Mouse (Mus musculus) embryonic facial prominence, embryonic 13.5 days (tissue): ENCODE results near the gene Rad9a. TPM values are rescaled to one million over a fixed set of nuclear protein-coding genes. Genes with fewer than 3 reads are reported as not detected.

Experiments used
- ATAC-seq: fragments of 200-750 bp; cut with Nextera tagmentation; 2 replicates; pipeline ENCODE4 v1.8.0; 2017; ENCODE audit warnings: low read depth; ENCODE audit not compliant: insufficient number of reproducible peaks, insufficient read depth, low FRiP score, low TSS enrichment
- H3K27ac ChIP-seq: fragments of 300-500 bp; sonication (generic); 2 replicates; pipeline ENCODE4 v1.5.1; 2015; ENCODE audit warnings: moderate library complexity, mild to moderate bottlenecking, inconsistent platforms
- H3K27me3 ChIP-seq: fragments of 300-500 bp; sonication (generic); 2 replicates; pipeline ENCODE4 v1.6.1; 2015; ENCODE audit warnings: mild to moderate bottlenecking, inconsistent platforms
- H3K36me3 ChIP-seq: fragments of 300-500 bp; sonication (generic); 2 replicates; pipeline ENCODE4 v1.6.1; 2015; ENCODE audit warnings: mild to moderate bottlenecking, inconsistent platforms
- H3K4me1 ChIP-seq: fragments of 300-500 bp; sonication (generic); 2 replicates; pipeline ENCODE4 v1.6.1; 2015; ENCODE audit warnings: inconsistent platforms
- H3K4me2 ChIP-seq: fragments of 300-500 bp; sonication (generic); 2 replicates; pipeline ENCODE4 v1.6.1; 2015; ENCODE audit warnings: moderate library complexity, mild to moderate bottlenecking, inconsistent platforms
- H3K4me3 ChIP-seq: fragments of 300-500 bp; sonication (generic); 2 replicates; pipeline ENCODE4 v1.5.1; 2015; ENCODE audit warnings: mild to moderate bottlenecking, inconsistent platforms
- H3K9ac ChIP-seq: fragments of 300-500 bp; sonication (generic); 2 replicates; pipeline ENCODE4 v1.6.1; 2015; ENCODE audit warnings: mild to moderate bottlenecking, inconsistent platforms
- H3K9me3 ChIP-seq: fragments of 300-500 bp; sonication (generic); 2 replicates; pipeline ENCODE4 v1.6.1; 2016; ENCODE audit warnings: inconsistent platforms
- WGBS: fragments of 180-500 bp; shearing (Covaris S2); methylation state at CpG from one replicate; pipeline ENCODE4 v1.1.7; 2015; ENCODE audit warnings: mixed read lengths; 5-methylcytosine and 5-hydroxymethylcytosine counted together
- microRNA-seq: library from miRNA; unstranded; fragments of <30 nt; microRNA quantifications from one replicate; pipeline ENCODE4, GENCODE M21; 2016
- polyA plus RNA-seq: library from polyadenylated mRNA; unstranded; fragments of >200 nt; fragmentation: Nextera tagmentation; extraction: Ambion mirVana; gene quantifications from 2 replicates; pipeline ENCODE4 v1.2.1, GENCODE M21; 2015

Rad9a gene
- polyA plus RNA-seq, 1 experiment from 2014 or later = 37.3 TPM

- WGBS = 93% methylated on average over 17 of the region's 17 CpGs
- Histone ChIP-seq H3K4me2 (peak overlapping the region; percentile 89), H3K4me3 (peak overlapping the region; percentile 87; the same call in 1 of the 2 replicates), H3K9me3 (no peaks in the 10 kb centered on the region), H3K27ac (no peak overlapping the region), H3K4me1 (peaks cover 24% of the 10 kb centered on the region), H3K36me3 (peaks cover 45% of the 10 kb centered on the region), H3K27me3 (no peaks in the 10 kb centered on the region), H3K9ac (peak overlapping the region; percentile 36; the same call in 1 of the 2 replicates)
- no peak for ATAC-seq
Measured at GRCm38 (mm10) chr19:4149764-4150461, 51.5 kb downstream of the Rad9a start.

- Histone ChIP-seq H3K27me3 (no peaks in the 10 kb centered on the region), H3K27ac (no peak overlapping the region), H3K4me2 (peak overlapping the region; percentile 89), H3K9ac (peak overlapping the region; percentile 89), H3K4me1 (peaks cover 24% of the 10 kb centered on the region), H3K4me3 (peak overlapping the region; percentile 87), H3K36me3 (peaks cover 45% of the 10 kb centered on the region), H3K9me3 (no peaks in the 10 kb centered on the region)
- WGBS = 87% methylated on average over 11 of the region's 11 CpGs
- no peak for ATAC-seq
Measured at GRCm38 (mm10) chr19:4149283-4149682, 52.2 kb downstream of the Rad9a start.

GRCm38 (mm10) chr19:4148819-4149218 lies 52.6 kb downstream of the Rad9a start:
- H3K36me3 ChIP-seq = peaks cover 43% of the 10 kb centered on the region

GRCm38 (mm10) chr19:4148491-4148806 lies 53.0 kb downstream of the Rad9a start, which contains the start of gene Coro1b:
Gene Coro1b, plus strand, starts transcription at chr19:4148619.
- no peaks in the 10 kb centered on the region for H3K27me3 ChIP-seq
- peaks cover 24% of the 10 kb centered on the region for H3K4me1 ChIP-seq
- H3K27ac ChIP-seq = peak within 1 kb of the TSS; percentile 72
- H3K4me2 ChIP-seq = peak within 1 kb of the TSS; percentile 89
- ATAC-seq = peak; percentile 92
- H3K9me3 ChIP-seq = no peaks in the 10 kb centered on the region
- under 1% methylated on average over 29 of the region's 33 CpGs for WGBS
- H3K36me3 ChIP-seq = peaks cover 39% of the 10 kb centered on the region
- peak within 1 kb of the TSS; percentile 89 for H3K9ac ChIP-seq
- H3K4me3 ChIP-seq = peak within 1 kb of the TSS; percentile 87

More at GRCm38 (mm10) chr19:4148819-4149218, 52.6 kb downstream of the Rad9a start:
- Histone ChIP-seq H3K9me3 (no peaks in the 10 kb centered on the region), H3K4me1 (peaks cover 24% of the 10 kb centered on the region), H3K4me3 (peak overlapping the region; percentile 87), H3K4me2 (peak overlapping the region; percentile 89), H3K27ac (peak overlapping the region; percentile 72), H3K27me3 (no peaks in the 10 kb centered on the region), H3K9ac (peak overlapping the region; percentile 89)
- 6% methylated on average over 6 of the region's 8 CpGs for WGBS
- no peak for ATAC-seq

- ATAC-seq = no peak
- Histone ChIP-seq H3K9me3 (no peaks in the 10 kb centered on the region), H3K36me3 (peaks cover 34% of the 10 kb centered on the region), H3K4me3 (peak overlapping the region; percentile 87), H3K4me1 (peaks cover 24% of the 10 kb centered on the region), H3K4me2 (peak overlapping the region; percentile 89), H3K9ac (peak overlapping the region; percentile 89), H3K27ac (no peak overlapping the region; the same call in 1 of the 2 replicates), H3K27me3 (no peaks in the 10 kb centered on the region)
- 35% methylated on average over 9 of the region's 9 CpGs for WGBS
Measured at GRCm38 (mm10) chr19:4147782-4148490, 53.5 kb downstream of the Rad9a start.

- WGBS = 43% methylated on average over 3 of the region's 3 CpGs
- Histone ChIP-seq H3K9ac (no peak overlapping the region), H3K4me2 (no peak overlapping the region), H3K9me3 (no peaks in the 10 kb centered on the region), H3K4me1 (peaks cover 24% of the 10 kb centered on the region), H3K4me3 (no peak overlapping the region), H3K36me3 (peaks cover 24% of the 10 kb centered on the region), H3K27ac (no peak overlapping the region), H3K27me3 (no peaks in the 10 kb centered on the region)
- ATAC-seq = no peak
Measured at GRCm38 (mm10) chr19:4147022-4147405, 54.4 kb downstream of the Rad9a start.

GRCm38 (mm10) chr19:4146366-4147021 lies 55.0 kb downstream of the Rad9a start:
- no peak overlapping the region for H3K9ac ChIP-seq
- H3K36me3 ChIP-seq = peaks cover 21% of the 10 kb centered on the region
- no peak overlapping the region for H3K4me2 ChIP-seq
- WGBS = 61% methylated on average over 12 of the region's 12 CpGs
- H3K27me3 ChIP-seq = no peaks in the 10 kb centered on the region
- peaks cover 24% of the 10 kb centered on the region for H3K4me1 ChIP-seq
- H3K27ac ChIP-seq = no peak overlapping the region
- H3K4me3 ChIP-seq = no peak overlapping the region
- ATAC-seq = no peak
- no peaks in the 10 kb centered on the region for H3K9me3 ChIP-seq

- no peak for ATAC-seq
- no peak overlapping the region for H3K27ac ChIP-seq
- H3K27me3 ChIP-seq = no peaks in the 10 kb centered on the region
- no peak overlapping the region for H3K9ac ChIP-seq
- H3K4me1 ChIP-seq = peaks cover 24% of the 10 kb centered on the region
- no peak overlapping the region for H3K4me2 ChIP-seq
- no peak overlapping the region for H3K4me3 ChIP-seq
- no peaks in the 10 kb centered on the region for H3K9me3 ChIP-seq
- H3K36me3 ChIP-seq = peaks cover 16% of the 10 kb centered on the region
- WGBS = 89% methylated on average over 5 of the region's 5 CpGs
Measured at GRCm38 (mm10) chr19:4145936-4146335, 55.5 kb downstream of the Rad9a start.

Small RNA genes lying within 50 kb of the gene (microRNA-seq; reads per million reads assigned to microRNA genes)
- gene Gm26115 = not detected

Other genes with a start within 250 kb of the Rad9a start
- gene Aldh3b3, start 243.0 kb downstream of the Rad9a start, polyA plus RNA-seq = 0.24 TPM in 1 of 2 replicates, not detected in the other
- gene Aldh3b2, start 229.3 kb downstream of the Rad9a start, polyA plus RNA-seq = 7.9 and 8.2 TPM in 2 replicates
- 3.1 and 3.7 TPM in 2 replicates for gene Acy3, start 215.1 kb downstream of the Rad9a start, polyA plus RNA-seq
- not detected in 2 replicates for gene Tbx10, start 208.9 kb downstream of the Rad9a start, polyA plus RNA-seq
- gene Nudt8, start 201.1 kb downstream of the Rad9a start, polyA plus RNA-seq = 36.5 and 37.8 TPM in 2 replicates
- 5.6 and 6.5 TPM in 2 replicates for gene Gm49405, start 201.0 kb downstream of the Rad9a start, polyA plus RNA-seq
- 7.3 and 8.1 TPM in 2 replicates for gene Doc2g, start 198.3 kb downstream of the Rad9a start, polyA plus RNA-seq
- gene Ndufv1, start 188.9 kb downstream of the Rad9a start, polyA plus RNA-seq = 178 and 206 TPM in 2 replicates
- gene Gstp1, start 163.7 kb downstream of the Rad9a start, polyA plus RNA-seq = 535 and 609 TPM in 2 replicates
- 1.2 and 3.4 TPM in 2 replicates for gene Gstp2, start 155.6 kb downstream of the Rad9a start, polyA plus RNA-seq
- 0.32 and 0.41 TPM in 2 replicates for gene Gstp3, start 142.1 kb downstream of the Rad9a start, polyA plus RNA-seq
- not detected in 2 replicates for gene Cabp2, start 120.1 kb downstream of the Rad9a start, polyA plus RNA-seq
- 55.6 and 62.3 TPM in 2 replicates for gene Cdk2ap2, start 104.5 kb downstream of the Rad9a start, polyA plus RNA-seq
- 6.4 and 8.3 TPM in 2 replicates for gene Pitpnm1, start 101.7 kb downstream of the Rad9a start, polyA plus RNA-seq
- gene Aip, start 75.8 kb downstream of the Rad9a start, polyA plus RNA-seq = 97.6 and 107 TPM in 2 replicates
- not detected in 2 replicates for gene Gpr152, start 61.9 kb downstream of the Rad9a start, polyA plus RNA-seq
- not detected in 2 replicates for gene Cabp4, start 57.6 kb downstream of the Rad9a start, polyA plus RNA-seq
- gene Coro1b, start 53.0 kb downstream of the Rad9a start, polyA plus RNA-seq = 129 and 150 TPM in 2 replicates
- gene Ptprcap, start 48.1 kb downstream of the Rad9a start, polyA plus RNA-seq = 2.8 and 3.0 TPM in 2 replicates
- 65.5 and 69.6 TPM in 2 replicates for gene Rps6kb2, start 38.3 kb downstream of the Rad9a start, polyA plus RNA-seq
- gene Carns1, start 26.2 kb downstream of the Rad9a start, polyA plus RNA-seq = 1.7 and 3.0 TPM in 2 replicates
- gene Tbc1d10c, start 10.4 kb downstream of the Rad9a start, polyA plus RNA-seq = 1.8 and 3.1 TPM in 2 replicates
- gene Ppp1ca, start 9.6 kb downstream of the Rad9a start, polyA plus RNA-seq = 788 and 789 TPM in 2 replicates
- 11.1 and 11.5 TPM in 2 replicates for gene Clcf1, start 12.6 kb upstream of the Rad9a start, polyA plus RNA-seq
- not detected in 2 replicates for gene AC109138.7, start 12.7 kb upstream of the Rad9a start, polyA plus RNA-seq
- gene Pold4, start 30.2 kb upstream of the Rad9a start, polyA plus RNA-seq = 21.2 and 24.9 TPM in 2 replicates
- gene Ssh3, start 67.5 kb upstream of the Rad9a start, polyA plus RNA-seq = 17.4 and 20.3 TPM in 2 replicates
- 12.6 and 13.5 TPM in 2 replicates for gene Ankrd13d, start 81.5 kb upstream of the Rad9a start, polyA plus RNA-seq
- gene Grk2, start 104.6 kb upstream of the Rad9a start, polyA plus RNA-seq = 17.0 and 19.6 TPM in 2 replicates
- gene Kdm2a, start 196.6 kb upstream of the Rad9a start, polyA plus RNA-seq = 53.6 and 59.4 TPM in 2 replicates
- gene Rhod, start 237.8 kb upstream of the Rad9a start, polyA plus RNA-seq = 39.2 and 42.7 TPM in 2 replicates